In genomic region chr19:58854899-58855298, GRCm38 (mm10) we compare ENCODE assay signal across 25 mouse cellular contexts.
"Had no signal": no experiment of that assay in that cellular context is flagged by ENCODE, and none has a peak within 500 bp of the region (broad histone marks: within the 10 kb centered on the region; RNA-seq: fewer than 3 reads in every experiment).

No protein-coding gene starts in this region.

- DNase-seq: gastrocnemius, postnatal 14 days; gastrocnemius, postnatal 36 days; heart, adult 18-20 months; heart, postnatal 10 days; heart, postnatal 4 days; kidney, adult 18-20 months; kidney, adult 8-10 months; kidney, postnatal 10 days; kidney, postnatal 25 days; kidney, postnatal 4 days; layer of hippocampus, adult 9-11 months; left cerebral cortex, postnatal 4 days had no signal

- H3K27ac ChIP-seq: heart, embryonic 10.5 days; hindbrain, embryonic 12.5 days; hindbrain, embryonic 14.5 days; intestine, embryonic 15.5 days; left cerebral cortex, adult 2 months; limb, embryonic 13.5 days; limb, embryonic 15.5 days; liver, embryonic 12.5 days had no signal

- ATAC-seq: hindbrain, embryonic 16.5 days; inflammation-experienced regulatory T-cells, adult 6 months; intestine, embryonic 15.5 days; intestine, postnatal 0 days; liver, embryonic 12.5 days had no signal

- H3K4me3 ChIP-seq: heart, embryonic 10.5 days; heart, embryonic 12.5 days; hindbrain, embryonic 10.5 days; hindbrain, embryonic 12.5 days; intestine, embryonic 15.5 days; left cerebral cortex, adult 2 months; limb, embryonic 13.5 days; limb, embryonic 15.5 days; liver, embryonic 12.5 days had no signal
